Mouse (Mus musculus) heart, postnatal 0 days (tissue): Measurements from ENCODE around the gene Eif2ak3.

Experiments used
- CTCF ChIP-seq: IDR thresholded peaks from 2 replicates; pipeline ENCODE4 v1.5.1; 2016; ENCODE audit warnings: antibody characterized with exemption, control low read depth, low read depth
- EP300 ChIP-seq: IDR thresholded peaks from 2 replicates; pipeline ENCODE4 v1.6.1; 2016; ENCODE audit warnings: antibody characterized with exemption, low read depth

DNA sequence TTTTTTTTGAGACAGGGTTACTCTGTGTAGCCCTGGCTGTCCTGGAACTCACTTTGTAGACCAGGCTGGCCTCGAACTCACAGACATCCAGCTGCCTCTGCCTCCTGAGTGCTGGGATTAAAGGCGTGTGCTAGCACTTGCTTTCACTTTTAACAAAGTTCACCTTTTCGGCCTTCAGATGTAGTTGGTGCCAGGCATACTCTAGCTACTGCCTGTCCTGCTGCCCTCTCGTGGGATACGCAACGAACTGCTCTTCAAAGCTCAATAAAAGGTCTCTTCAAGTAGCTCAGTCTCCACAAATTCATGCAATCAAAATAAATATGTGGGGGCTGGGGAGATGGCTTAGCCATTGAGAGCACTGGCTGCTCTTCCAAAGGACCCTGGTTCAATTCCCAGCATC lies 53.9 kb downstream of the Eif2ak3 start:
- TF ChIP-seq CTCF, result peak; percentile 35
- TF ChIP-seq EP300, result no peak
